Mouse (Mus musculus): ENCODE measurements at regions not wholly inside any gene's neighbourhood (a gene's known extent, or its start where the extent isn't known, plus 50 kb on each side); places are given as distances from the start of the nearest gene placed in this dataset.

GRCm38 (mm10) chr14:83586741-83587140 is 856.6 kb upstream of the Pcdh17 start:
- DNase-seq (ENCODE audit: low spot score in 2 of 2) = peak; percentile 12 to 37

Data from layer of hippocampus, adult 8-10 months (tissue).